Mouse (Mus musculus) 3134 (cell line): ENCODE measurements at regions not wholly inside any gene's neighbourhood (a gene's known extent, or its start where the extent isn't known, plus 50 kb on each side); places are given as distances from the start of the nearest gene placed in this dataset.
A peak's percentile ranks its signal among the peaks of the same experiment; 100 is the strongest.

Experiments
- DNase-seq: peaks from one replicate; pipeline ENCODE4 v3.0.0-alpha.2; 2011; ENCODE audit warnings: low spot score; ENCODE audit not compliant: insufficient read length; ENCODE audit errors: extremely low read depth

- DNase-seq, result no peak
Measured at GRCm38 (mm10) chr13:75204417-75204816, 114.8 kb downstream of the Pcsk1 start.

GRCm38 (mm10) chr13:75223944-75224343, 134.3 kb downstream of the Pcsk1 start:
- no peak for DNase-seq

GRCm38 (mm10) chr13:75225581-75226297, 136.1 kb downstream of the Pcsk1 start:
- no peak for DNase-seq

GRCm38 (mm10) chr13:75227616-75228277, 138.1 kb downstream of the Pcsk1 start:
- DNase-seq, result peak; percentile 5

- no peak for DNase-seq
Measured at GRCm38 (mm10) chr13:75236424-75236823, 146.8 kb downstream of the Pcsk1 start.
